Comparison of ENCODE assay signal across 8 mouse cellular contexts in genomic region chr7:44358886-44359654, GRCm38 (mm10). TPM values are rescaled to one million over a fixed set of nuclear protein-coding genes. Genes with fewer than 3 reads are reported as not detected.
A peak's percentile ranks its signal among the peaks of the same experiment; 100 is the strongest.
DNase-seq lines count a peak whose midpoint lies in the region; ATAC-seq and TF ChIP-seq lines count a peak whose summit lies in the region.
"Had no signal": no experiment of that assay in that cellular context is flagged by ENCODE, and none has a peak within 500 bp of the region (broad histone marks: within the 10 kb centered on the region; RNA-seq: fewer than 3 reads in every experiment).

No protein-coding gene starts in this region.

- no peak for TF ChIP-seq CTCF in liver, embryonic 14.5 days (IDR thresholded peaks at IDR 0.05; ENCODE audit: low read depth)

- peaks cover 13% of the 10 kb centered on the region for H3K4me1 ChIP-seq in forebrain, embryonic 14.5 days (ENCODE audit: control insufficient read depth, insufficient read depth, low read length)
- peaks cover 0 to 3% of the 10 kb centered on the region in 2 experiments; a peak in 1 of 4 replicates for H3K4me1 ChIP-seq in liver, embryonic 14.5 days (replicated peaks; ENCODE audit: control insufficient read depth in 2 of 2, insufficient read depth in 2 of 2, low read length in 1 of 2)

- intact Hi-C loops in left cerebral cortex, postnatal 4 days (cut with DNase I) = loop anchor here (10.0 kb wide), 1 partner anchor 126 kb away; no protein-coding TSS in a partner anchor
- intact Hi-C loops in gastrocnemius, postnatal 36 days (cut with DNase I) = no loop called here

- no peaks in the 10 kb centered on the region for H3K9me3 ChIP-seq in forebrain, embryonic 14.5 days (replicated peaks; ENCODE audit: control insufficient read depth, low read length)
- H3K9me3 ChIP-seq in liver, embryonic 14.5 days (ENCODE audit: control insufficient read depth, low read length) = no peaks in the 10 kb centered on the region

- H3K9ac ChIP-seq in forebrain, embryonic 14.5 days (ENCODE audit: low read length) = peak overlapping the region; percentile 67
- H3K9ac ChIP-seq in liver, embryonic 14.5 days (replicated peaks) = no peak overlapping the region

- H3K27me3 ChIP-seq in forebrain, embryonic 14.5 days (replicated peaks; ENCODE audit: control insufficient read depth, insufficient read depth, low read length) = peaks cover 45% of the 10 kb centered on the region
- H3K27me3 ChIP-seq in liver, embryonic 14.5 days (ENCODE audit: control insufficient read depth, insufficient read depth, low read length) = peaks cover 68% of the 10 kb centered on the region

- peak overlapping the region; percentile 47 for H3K4me3 ChIP-seq in forebrain, embryonic 14.5 days (ENCODE audit: low read depth, low read length)
- H3K4me3 ChIP-seq in liver, embryonic 14.5 days (ENCODE audit: insufficient read depth in 1 of 2, low read depth in 2 of 2, low read length in 2 of 2) = no peak overlapping the region
- H3K4me3 ChIP-seq: myocyte had no signal

- no peak for TF ChIP-seq EP300 in liver, embryonic 14.5 days (IDR thresholded peaks at IDR 0.05; ENCODE audit: low read depth)

- peak; percentile 30 for ATAC-seq in forebrain, embryonic 14.5 days
- no peak for ATAC-seq in liver, embryonic 14.5 days (ENCODE audit: insufficient read depth)

- H3K36me3 ChIP-seq in forebrain, embryonic 14.5 days (ENCODE audit: control insufficient read depth, insufficient read depth, low read length) = 0 out of 2 replicates have a peak, but pooled peaks cover 3% of the 10 kb centered on the region
- H3K36me3 ChIP-seq in liver, embryonic 14.5 days (replicated peaks; ENCODE audit: control insufficient read depth, insufficient read depth, low read depth) = no peaks in the 10 kb centered on the region

- 4% methylated on average over 22 of the region's 26 CpGs for WGBS in forebrain, embryonic 14.5 days
- 3% methylated on average over 24 of the region's 26 CpGs for WGBS in liver, embryonic 14.5 days (ENCODE audit: insufficient replicate concordance)

- DNase-seq in left cerebral cortex, postnatal 4 days = peak; percentile 64
- no peak for DNase-seq in left cerebral cortex, adult 11 months (ENCODE audit: low spot score)
- DNase-seq in cerebellum, adult 8-10 months = peak; percentile 47
- peak; percentile 55 for DNase-seq in forebrain, embryonic 14.5 days (ENCODE audit: low spot score)
- DNase-seq in liver, embryonic 14.5 days (ENCODE audit: low read depth in 3 of 3, low spot score in 3 of 3) = no peak
- DNase-seq in urinary bladder, adult 2 months (ENCODE audit: low spot score) = no peak
- no peak for DNase-seq in gastrocnemius, postnatal 36 days

- H3K27ac ChIP-seq in forebrain, embryonic 14.5 days (ENCODE audit: low read depth, low read length) = peak overlapping the region; percentile 87
- H3K27ac ChIP-seq in liver, embryonic 14.5 days = no peak overlapping the region

- peak overlapping the region; percentile 90 for H3K4me2 ChIP-seq in forebrain, embryonic 14.5 days (ENCODE audit: low read length)
- peak overlapping the region; percentile 73 for H3K4me2 ChIP-seq in liver, embryonic 14.5 days (ENCODE audit: low read depth)

RNA-seq across cellular contexts. Expression of gene Syt3, which starts 24.8 kb away (rescaled TPM):
- total RNA-seq in left cerebral cortex, postnatal 4 days (2021) = 10 to 100 TPM; 45.1 to 52.4 TPM
- 19.0 and 25.3 TPM in 2 replicates for polyA plus RNA-seq in forebrain, embryonic 14.5 days (2014; fragmentation: Nextera tagmentation; extraction: Ambion mirVana)
- polyA plus RNA-seq in liver, embryonic 14.5 days (2012; rRNA removed) = 0.02 and 0.06 TPM in 2 replicates
- polyA plus RNA-seq in liver, embryonic 14.5 days (2014; fragmentation: Nextera tagmentation; extraction: Ambion mirVana) = 0.14 TPM in 1 of 2 replicates, not detected in the other
- 4.1 and 4.3 TPM in 2 replicates for polyA plus RNA-seq in urinary bladder, adult 2 months (2012; rRNA removed)
- total RNA-seq in gastrocnemius, postnatal 36 days (2021) = 1 to 10 TPM; 1.6 to 2.1 TPM
- polyA plus RNA-seq: myocyte had no signal

RNA-seq across cellular contexts. Expression of gene 1700008O03Rik, which starts 26.6 kb away (rescaled TPM):
- 1 to 10 TPM; 1.3 to 2.4 TPM for total RNA-seq in left cerebral cortex, postnatal 4 days (2021)
- polyA plus RNA-seq in forebrain, embryonic 14.5 days (2014; fragmentation: Nextera tagmentation; extraction: Ambion mirVana) = 0.63 and 0.86 TPM in 2 replicates
- 0.06 and 0.12 TPM in 2 replicates for polyA plus RNA-seq in liver, embryonic 14.5 days (2012; rRNA removed)
- polyA plus RNA-seq in liver, embryonic 14.5 days (2014; fragmentation: Nextera tagmentation; extraction: Ambion mirVana) = not detected in 2 replicates
- polyA plus RNA-seq in urinary bladder, adult 2 months (2012; rRNA removed) = 1.4 and 1.5 TPM in 2 replicates
- not detected for total RNA-seq in gastrocnemius, postnatal 36 days (2021)
- polyA plus RNA-seq: myocyte had no signal

RNA-seq across cellular contexts. Expression of gene Shank1, which starts 49.0 kb away (rescaled TPM):
- 100 to 1,000 TPM; 299 to 336 TPM for total RNA-seq in left cerebral cortex, postnatal 4 days (2021)
- 9.5 and 15.1 TPM in 2 replicates for polyA plus RNA-seq in forebrain, embryonic 14.5 days (2014; fragmentation: Nextera tagmentation; extraction: Ambion mirVana)
- 0.04 and 0.06 TPM in 2 replicates for polyA plus RNA-seq in liver, embryonic 14.5 days (2012; rRNA removed)
- 0.05 TPM in 1 of 2 replicates, not detected in the other for polyA plus RNA-seq in liver, embryonic 14.5 days (2014; fragmentation: Nextera tagmentation; extraction: Ambion mirVana)
- polyA plus RNA-seq in urinary bladder, adult 2 months (2012; rRNA removed) = 0.85 and 1.9 TPM in 2 replicates
- under 1 TPM; 0.27 to 0.28 TPM for total RNA-seq in gastrocnemius, postnatal 36 days (2021)

RNA-seq across cellular contexts. Expression of gene Clec11a, which starts 52.4 kb away (rescaled TPM):
- 1 to 10 TPM; 2.5 to 2.8 TPM for total RNA-seq in left cerebral cortex, postnatal 4 days (2021)
- polyA plus RNA-seq in forebrain, embryonic 14.5 days (2014; fragmentation: Nextera tagmentation; extraction: Ambion mirVana) = 3.7 and 4.5 TPM in 2 replicates
- 0.34 and 0.38 TPM in 2 replicates for polyA plus RNA-seq in liver, embryonic 14.5 days (2012; rRNA removed)
- polyA plus RNA-seq in liver, embryonic 14.5 days (2014; fragmentation: Nextera tagmentation; extraction: Ambion mirVana) = 0.33 and 0.51 TPM in 2 replicates
- polyA plus RNA-seq in urinary bladder, adult 2 months (2012; rRNA removed) = 17.2 and 19.7 TPM in 2 replicates
- total RNA-seq in gastrocnemius, postnatal 36 days (2021) = 1 to 10 TPM; 1.6 to 2.2 TPM

Comparison
In these comparisons a context has a peak if more than half of its experiments do, and no peak if none do; other contexts are left out.
1. DNase-seq: peak in left cerebral cortex, postnatal 4 days (single experiment), cerebellum, adult 8-10 months (single experiment) and forebrain, embryonic 14.5 days (single experiment); none in left cerebral cortex, adult 11 months (single experiment), liver, embryonic 14.5 days (0 of 3), urinary bladder, adult 2 months (single experiment) and gastrocnemius, postnatal 36 days (0 of 2).